Mouse (Mus musculus) lung, postnatal 14 days (tissue): ENCODE measurements around the gene D130052B06Rik.

Experiments used
- DNase-seq: peaks from one replicate; pipeline ENCODE4 v3.0.0; 2021

Gene D130052B06Rik

DNA sequence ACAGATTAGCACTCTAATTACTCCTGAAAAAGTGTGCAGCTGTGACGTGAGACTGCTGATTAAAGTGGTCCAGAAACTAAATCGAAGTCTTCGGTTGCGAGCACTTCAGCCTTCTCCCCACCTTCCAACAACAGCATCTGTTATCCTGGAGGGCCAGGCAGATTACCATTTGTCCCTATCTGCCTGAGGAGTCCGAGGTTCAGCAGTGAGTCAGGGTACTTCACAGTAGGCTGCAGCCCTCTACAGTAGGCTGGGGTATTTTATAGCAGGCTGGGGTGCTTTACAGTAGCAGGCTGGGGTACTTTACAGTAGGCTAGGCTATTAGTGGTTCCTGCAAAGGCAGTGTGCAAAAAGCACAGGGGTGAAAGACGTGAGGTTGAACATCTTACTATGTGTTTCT is 69.3 kb downstream of the D130052B06Rik start:
- no peak for DNase-seq

DNA sequence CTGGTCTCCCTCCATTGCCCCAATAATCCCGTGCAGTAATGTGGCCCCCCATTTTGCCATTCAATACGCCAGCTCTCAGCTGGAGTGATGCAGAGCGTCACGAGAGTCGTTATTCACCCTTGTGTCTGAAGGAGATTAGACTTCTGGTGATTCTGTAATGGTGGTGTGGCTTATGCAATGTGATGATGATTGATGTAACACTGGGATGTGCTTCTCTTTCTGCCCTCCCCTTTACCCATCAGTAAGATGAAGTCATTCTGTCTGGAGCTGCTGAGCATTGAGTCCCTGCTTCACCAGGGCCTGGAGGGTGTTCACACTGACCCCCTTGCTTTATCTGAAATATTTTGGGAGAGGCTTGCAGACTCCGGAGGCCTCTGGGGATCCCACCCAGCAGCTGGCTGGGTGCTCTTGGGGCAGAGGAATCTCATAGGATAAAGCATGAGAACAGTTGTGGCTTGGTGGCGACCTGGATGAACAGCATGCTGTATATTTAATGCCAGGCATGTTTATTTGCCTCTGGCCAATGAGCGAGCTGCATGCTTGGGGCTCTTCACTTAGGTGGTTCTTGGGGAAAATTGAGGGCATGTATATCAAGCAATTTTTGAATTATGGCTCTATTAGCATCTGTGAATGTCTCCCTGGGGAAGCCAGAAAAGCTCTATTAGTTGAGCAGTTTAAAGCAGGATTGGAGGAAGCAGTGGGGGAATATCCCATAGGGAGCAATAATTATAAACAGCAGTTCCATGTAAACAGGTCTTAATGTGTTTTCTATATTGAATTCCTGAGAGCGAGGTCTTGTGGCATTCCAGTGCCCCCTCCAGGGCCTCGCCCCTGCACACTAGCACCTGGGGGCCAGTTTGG is 71.2 kb downstream of the D130052B06Rik start:
- DNase-seq, result no peak
